Mouse (Mus musculus) lung, postnatal 0 days (tissue): ENCODE measurements around the gene Gng2.

ENCODE experiments used
- CTCF ChIP-seq: IDR thresholded peaks from 2 replicates; pipeline ENCODE4 v1.5.1; 2016; ENCODE audit warnings: antibody characterized with exemption, mild to moderate bottlenecking
- EP300 ChIP-seq: IDR thresholded peaks from 2 replicates; pipeline ENCODE4 v1.6.1; 2016; ENCODE audit warnings: antibody characterized with exemption, mild to moderate bottlenecking, control low read depth

GRCm38 (mm10) chr14:19874201-19874807, 103.1 kb downstream of the Gng2 start:
- TF ChIP-seq CTCF (no peak), EP300 (no peak)
